Mouse (Mus musculus): ENCODE measurements around the gene Lpp. TPM values are rescaled to one million over a fixed set of nuclear protein-coding genes. Genes with fewer than 3 reads are reported as not detected.
A peak's percentile ranks its signal among the peaks of the same experiment; 100 is the strongest.

Lpp gene
- polyA plus RNA-seq (2015; fragmentation: Nextera tagmentation; extraction: Ambion mirVana), result 11.9 TPM in 2 replicates

DNA sequence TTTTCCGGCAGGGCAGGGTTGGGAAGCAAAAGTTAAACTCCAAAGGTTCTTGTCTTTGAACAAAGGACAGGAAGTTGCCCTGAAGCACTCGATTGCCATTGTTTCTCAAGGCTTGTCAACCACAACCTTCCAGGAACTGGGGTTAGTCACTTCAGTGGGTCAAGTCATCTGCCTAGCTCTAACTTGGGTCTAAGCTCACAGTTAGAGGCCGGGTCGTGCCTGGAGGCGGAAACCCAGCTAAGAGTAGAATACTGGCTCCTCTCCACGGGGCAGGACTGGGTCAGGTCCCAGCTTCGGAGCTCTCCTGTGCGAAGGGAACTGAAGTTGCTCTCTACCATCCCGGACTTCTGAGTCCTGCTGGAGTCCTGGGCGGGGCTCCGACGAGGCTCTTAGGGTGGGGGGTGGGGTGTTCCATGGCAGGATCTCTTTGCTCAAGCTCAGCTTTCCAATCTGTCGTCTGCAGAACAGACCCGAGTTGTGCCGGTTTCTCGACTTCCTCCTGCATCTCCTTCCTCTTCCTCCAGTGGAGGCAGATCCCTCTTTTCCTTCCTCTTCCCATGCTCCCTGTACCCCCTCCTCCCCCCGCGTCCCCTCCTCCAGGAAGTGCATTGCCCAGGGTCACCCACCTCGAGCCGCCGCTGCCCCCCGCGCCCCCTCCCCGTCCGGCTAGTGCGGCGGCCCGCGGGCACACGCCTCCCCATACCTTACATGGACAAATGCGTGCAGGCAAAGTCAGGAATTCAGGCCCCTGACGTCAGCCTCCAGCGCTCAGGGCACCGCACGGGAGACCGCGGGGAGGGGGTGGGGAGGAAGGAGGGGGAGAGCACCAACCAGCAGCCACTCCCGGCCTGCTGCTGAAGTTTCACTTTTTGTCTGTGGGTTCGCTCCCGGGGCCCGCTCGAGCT lies at the start of gene Lpp:
TSS of gene Lpp (plus strand) at position 857 of the 905 bp plus-strand sequence.
- 3% methylated on average over 36 of the region's 42 CpGs for WGBS
- Histone ChIP-seq H3K4me1 (replicated peaks) (peaks cover 24% of the 10 kb centered on the region), H3K4me2 (peak within 1 kb of the TSS; percentile 82), H3K9ac (peak within 1 kb of the TSS; percentile 87), H3K4me3 (peak within 1 kb of the TSS; percentile 86), H3K27ac (peak within 1 kb of the TSS; percentile 83), H3K36me3 (no peaks in the 10 kb centered on the region), H3K9me3 (no peaks in the 10 kb centered on the region), H3K27me3 (no peaks in the 10 kb centered on the region)
- ATAC-seq (ENCODE audit: low FRiP score), result peak; percentile 90

DNA sequence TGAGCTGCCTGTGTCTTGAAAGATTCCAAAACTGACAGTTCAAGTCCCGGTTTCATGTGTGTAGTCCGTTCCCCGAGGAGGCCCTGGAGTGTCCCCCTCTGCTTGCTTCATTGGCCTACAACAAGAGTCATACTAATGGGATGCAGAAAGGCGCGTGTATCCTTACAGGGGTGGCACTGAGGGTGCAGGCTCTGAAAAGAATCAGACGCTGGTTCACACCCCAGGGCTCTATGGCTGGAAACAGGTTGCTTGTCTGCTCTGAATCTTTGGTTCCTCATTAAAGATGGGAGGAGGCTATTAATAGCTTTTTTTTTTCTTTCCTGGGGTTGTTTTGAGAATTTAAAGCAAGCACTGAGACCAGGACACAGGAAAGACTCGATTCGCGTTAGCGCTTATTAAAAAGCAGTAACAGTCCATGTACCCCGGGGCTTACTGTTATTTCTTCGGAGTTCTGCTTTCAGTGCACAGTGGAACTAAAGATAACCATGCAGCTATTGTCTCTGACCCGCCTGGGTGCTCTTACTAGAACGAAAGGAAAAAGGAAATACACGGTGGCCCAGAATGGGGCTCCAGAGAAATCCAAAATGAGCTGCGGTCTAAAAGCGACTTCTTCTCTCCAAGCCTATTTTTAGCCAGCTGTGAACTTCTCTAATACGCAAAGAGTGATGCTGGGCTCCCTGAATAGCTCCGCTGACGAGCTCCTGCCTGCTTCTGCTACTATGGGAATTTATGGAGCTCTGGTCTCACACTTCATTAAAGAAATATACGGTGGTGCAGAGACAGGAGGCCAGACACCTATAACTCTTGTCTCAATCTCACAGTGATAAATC lies 45.5 kb upstream of the Lpp start:
- H3K9ac ChIP-seq, result no peak overlapping the region
- ATAC-seq (ENCODE audit: low FRiP score), result no peak
- H3K27me3 ChIP-seq, result no peaks in the 10 kb centered on the region
- no peaks in the 10 kb centered on the region for H3K36me3 ChIP-seq
- no peaks in the 10 kb centered on the region for H3K9me3 ChIP-seq
- no peak overlapping the region for H3K4me2 ChIP-seq
- H3K4me3 ChIP-seq, result no peak overlapping the region
- no peaks in the 10 kb centered on the region for H3K4me1 ChIP-seq (replicated peaks)
- no peak overlapping the region for H3K27ac ChIP-seq
- WGBS, result 58% methylated on average over 21 of the region's 21 CpGs

DNA sequence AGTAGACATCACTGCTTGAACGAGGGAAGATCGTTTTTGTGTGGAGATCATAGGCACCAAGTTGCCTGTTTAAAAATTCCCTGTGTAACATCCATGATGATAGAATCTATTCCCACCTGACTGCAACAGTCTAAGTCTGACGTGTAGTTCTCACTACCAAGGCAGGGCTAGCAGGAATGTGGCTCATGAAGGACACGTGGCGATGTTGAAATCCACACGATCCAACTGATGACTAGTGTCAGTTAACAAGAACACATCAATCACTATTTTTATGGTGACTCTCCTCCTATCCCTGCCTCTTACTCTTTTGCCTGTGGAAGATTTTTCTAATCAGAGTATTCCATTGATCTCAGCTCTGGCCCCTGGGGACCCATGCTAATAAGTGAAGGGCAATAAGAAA lies 43.0 kb upstream of the Lpp start:
- Histone ChIP-seq H3K36me3 (no peaks in the 10 kb centered on the region), H3K4me3 (no peak overlapping the region), H3K9ac (no peak overlapping the region), H3K4me2 (no peak overlapping the region), H3K9me3 (no peaks in the 10 kb centered on the region), H3K4me1 (replicated peaks) (no peaks in the 10 kb centered on the region), H3K27ac (no peak overlapping the region), H3K27me3 (no peaks in the 10 kb centered on the region)
- 83% methylated on average over 6 of the region's 6 CpGs for WGBS
- no peak for ATAC-seq (ENCODE audit: low FRiP score)

DNA sequence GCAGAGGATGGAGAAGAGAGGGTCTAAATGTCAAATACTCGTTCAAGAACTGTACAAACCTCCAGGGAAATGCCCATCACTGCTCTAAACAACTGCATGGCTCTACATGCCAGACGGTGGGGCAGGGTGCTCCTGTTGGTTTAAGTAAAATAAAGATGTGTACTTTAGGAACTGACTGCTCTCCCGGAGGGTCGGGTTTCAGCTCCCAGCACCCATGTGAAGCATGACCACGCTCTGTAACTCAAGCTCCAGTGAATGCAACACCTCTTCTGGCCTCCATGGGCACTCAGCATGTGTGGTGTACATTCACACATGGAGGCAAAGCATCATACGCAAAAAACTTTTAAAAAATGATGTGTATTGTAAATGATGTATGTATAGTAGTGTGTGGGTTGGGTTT lies 42.6 kb upstream of the Lpp start:
- Histone ChIP-seq H3K9me3 (no peaks in the 10 kb centered on the region), H3K4me1 (replicated peaks) (no peaks in the 10 kb centered on the region), H3K4me3 (no peak overlapping the region), H3K9ac (no peak overlapping the region), H3K27ac (no peak overlapping the region), H3K27me3 (no peaks in the 10 kb centered on the region), H3K4me2 (no peak overlapping the region), H3K36me3 (no peaks in the 10 kb centered on the region)
- no peak for ATAC-seq (ENCODE audit: low FRiP score)
- WGBS, result 78% methylated on average over 6 of the region's 6 CpGs

DNA sequence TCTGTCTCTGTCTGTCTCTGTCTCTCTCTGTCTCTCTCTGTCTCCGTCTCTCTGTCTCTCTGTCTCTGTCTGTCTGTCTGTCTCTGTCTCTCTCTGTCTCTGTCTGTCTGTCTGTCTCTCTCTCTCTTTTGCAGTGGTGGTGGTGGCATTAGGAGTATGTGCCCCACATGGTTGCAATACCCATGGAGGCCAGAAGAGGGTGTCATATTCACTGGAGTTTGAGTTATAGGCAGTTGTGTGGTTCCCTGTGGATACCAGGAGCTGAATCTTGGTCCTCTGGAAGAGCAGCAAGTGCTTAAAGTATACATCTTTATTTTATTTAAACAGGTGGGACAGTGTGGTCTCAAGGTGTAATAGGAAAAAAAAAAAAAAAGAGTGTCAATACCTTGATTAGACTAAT lies 41.5 kb upstream of the Lpp start:
- 100% methylated on average over 1 of the region's 1 CpGs for WGBS
- H3K9ac ChIP-seq, result no peak overlapping the region
- no peak overlapping the region for H3K4me2 ChIP-seq
- ATAC-seq (ENCODE audit: low FRiP score), result no peak
- H3K27ac ChIP-seq, result no peak overlapping the region
- no peaks in the 10 kb centered on the region for H3K27me3 ChIP-seq
- no peak overlapping the region for H3K4me3 ChIP-seq
- no peaks in the 10 kb centered on the region for H3K36me3 ChIP-seq
- H3K4me1 ChIP-seq (replicated peaks), result no peaks in the 10 kb centered on the region
- H3K9me3 ChIP-seq, result no peaks in the 10 kb centered on the region

DNA sequence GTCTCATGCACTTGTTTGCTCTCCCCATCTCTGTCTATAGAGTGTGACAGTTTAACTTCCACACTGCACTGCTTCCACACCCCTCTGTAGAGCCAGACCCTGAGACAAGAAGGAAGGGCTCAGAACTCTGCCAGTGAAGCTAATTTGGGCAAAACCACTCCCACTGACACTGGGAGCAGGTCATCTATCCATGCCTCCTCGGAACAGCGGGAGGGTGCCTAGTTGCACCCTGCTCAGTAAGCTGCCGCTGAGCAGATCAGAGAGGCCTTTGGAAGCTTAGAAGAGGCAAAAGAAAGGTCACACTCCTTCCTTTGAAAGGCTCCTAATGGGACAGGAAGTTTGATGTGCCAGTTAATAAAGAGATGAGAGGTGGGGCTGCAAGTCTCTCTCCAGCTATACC lies 39.5 kb upstream of the Lpp start:
- no peaks in the 10 kb centered on the region for H3K36me3 ChIP-seq
- no peak overlapping the region for H3K4me3 ChIP-seq
- no peak overlapping the region for H3K4me2 ChIP-seq
- 15% methylated on average over 3 of the region's 3 CpGs for WGBS
- H3K9me3 ChIP-seq, result no peaks in the 10 kb centered on the region
- no peaks in the 10 kb centered on the region for H3K27me3 ChIP-seq
- ATAC-seq (ENCODE audit: low FRiP score), result no peak
- no peak overlapping the region for H3K9ac ChIP-seq
- no peak overlapping the region for H3K27ac ChIP-seq
- H3K4me1 ChIP-seq (replicated peaks), result no peaks in the 10 kb centered on the region

DNA sequence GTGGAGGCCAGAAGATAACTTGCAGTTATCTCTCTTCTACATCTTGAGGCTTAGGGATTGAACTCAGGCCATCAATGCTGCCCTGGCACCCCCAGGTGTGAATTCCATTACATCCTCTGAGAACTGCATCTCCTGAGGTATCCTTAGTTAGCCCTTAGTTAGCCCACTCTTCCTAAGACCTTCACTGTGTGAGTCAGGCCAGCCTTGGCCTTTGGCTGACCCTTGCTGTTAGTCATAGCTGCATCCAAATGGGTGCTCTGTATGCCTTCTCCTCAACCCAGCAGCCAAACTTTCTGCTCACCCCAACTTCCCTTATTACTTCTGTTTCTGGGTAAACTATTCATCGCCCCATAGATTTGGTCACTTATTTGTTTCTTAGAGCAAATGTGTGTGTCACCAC lies 31.6 kb upstream of the Lpp start:
- no peak overlapping the region for H3K4me3 ChIP-seq
- H3K4me1 ChIP-seq (replicated peaks), result no peaks in the 10 kb centered on the region
- 0 out of 2 replicates have a peak, but pooled peaks cover 5% of the 10 kb centered on the region for H3K27me3 ChIP-seq
- no peak overlapping the region for H3K27ac ChIP-seq
- no peak overlapping the region for H3K4me2 ChIP-seq
- WGBS, result 92% methylated on average over 1 of the region's 1 CpGs
- ATAC-seq (ENCODE audit: low FRiP score), result no peak
- no peak overlapping the region for H3K9ac ChIP-seq
- H3K9me3 ChIP-seq, result no peaks in the 10 kb centered on the region
- H3K36me3 ChIP-seq, result no peaks in the 10 kb centered on the region

DNA sequence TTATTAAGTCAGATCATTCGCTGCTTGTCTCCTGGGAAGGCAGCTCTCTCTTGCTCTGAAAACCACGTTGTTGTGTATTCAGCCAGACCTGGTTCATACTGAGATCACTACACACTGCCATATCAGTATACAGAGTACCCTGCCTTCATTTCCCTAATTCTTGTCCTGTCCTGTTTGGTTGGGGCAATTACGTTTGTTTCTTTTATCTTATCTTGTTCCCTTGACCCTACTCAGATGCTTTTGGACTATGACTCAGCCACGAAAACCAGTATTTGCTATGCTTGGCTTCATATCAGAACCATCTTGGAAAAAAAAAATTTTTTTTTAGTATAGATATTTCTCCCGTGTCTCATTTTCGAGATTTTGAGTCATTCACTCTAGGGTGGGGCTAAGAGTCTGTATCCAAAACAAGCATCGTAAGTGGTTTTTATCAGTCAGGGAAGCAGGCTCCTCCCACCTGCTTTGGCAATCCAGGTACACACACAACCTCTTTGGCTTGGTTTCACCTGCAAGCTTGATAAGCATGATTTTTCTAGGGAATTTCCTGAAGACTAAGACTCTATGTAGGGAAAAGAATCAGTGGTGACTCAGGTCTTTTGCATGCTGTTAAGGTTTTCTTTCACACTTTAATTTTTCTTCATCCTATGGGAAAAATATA lies 29.1 kb upstream of the Lpp start:
- Histone ChIP-seq H3K9ac (no peak overlapping the region), H3K27me3 (0 out of 2 replicates have a peak, but pooled peaks cover 16% of the 10 kb centered on the region), H3K27ac (no peak overlapping the region), H3K36me3 (no peaks in the 10 kb centered on the region), H3K9me3 (no peaks in the 10 kb centered on the region), H3K4me3 (no peak overlapping the region), H3K4me2 (no peak overlapping the region), H3K4me1 (replicated peaks) (no peaks in the 10 kb centered on the region)
- 87% methylated on average over 7 of the region's 7 CpGs for WGBS
- ATAC-seq (ENCODE audit: low FRiP score), result no peak

DNA sequence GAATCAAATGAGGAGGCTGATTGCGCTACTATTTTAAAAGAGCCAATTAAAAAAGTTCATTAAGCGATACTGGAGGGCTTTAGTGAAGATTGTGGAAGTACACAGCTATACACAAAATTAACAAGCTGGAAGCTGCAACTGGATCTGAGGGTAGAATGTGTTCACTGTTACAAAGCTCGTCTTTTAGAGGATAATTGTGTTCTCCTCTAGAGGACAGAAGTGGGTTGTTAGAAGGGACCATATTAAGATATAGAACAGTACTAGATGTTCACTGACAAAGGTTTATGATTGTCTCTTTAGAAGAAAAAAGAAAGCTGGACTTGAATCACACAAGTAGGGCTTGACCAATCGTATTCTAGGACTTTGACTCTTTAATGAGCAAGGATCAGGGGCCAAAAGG lies 27.4 kb upstream of the Lpp start:
- no peaks in the 10 kb centered on the region for H3K9me3 ChIP-seq
- H3K4me2 ChIP-seq, result no peak overlapping the region
- 64% methylated on average over 4 of the region's 4 CpGs for WGBS
- ATAC-seq (ENCODE audit: low FRiP score), result no peak
- 0 out of 2 replicates have a peak, but pooled peaks cover 16% of the 10 kb centered on the region for H3K27me3 ChIP-seq
- no peak overlapping the region for H3K4me3 ChIP-seq
- H3K27ac ChIP-seq, result no peak overlapping the region
- no peaks in the 10 kb centered on the region for H3K4me1 ChIP-seq (replicated peaks)
- H3K9ac ChIP-seq, result no peak overlapping the region
- no peaks in the 10 kb centered on the region for H3K36me3 ChIP-seq

DNA sequence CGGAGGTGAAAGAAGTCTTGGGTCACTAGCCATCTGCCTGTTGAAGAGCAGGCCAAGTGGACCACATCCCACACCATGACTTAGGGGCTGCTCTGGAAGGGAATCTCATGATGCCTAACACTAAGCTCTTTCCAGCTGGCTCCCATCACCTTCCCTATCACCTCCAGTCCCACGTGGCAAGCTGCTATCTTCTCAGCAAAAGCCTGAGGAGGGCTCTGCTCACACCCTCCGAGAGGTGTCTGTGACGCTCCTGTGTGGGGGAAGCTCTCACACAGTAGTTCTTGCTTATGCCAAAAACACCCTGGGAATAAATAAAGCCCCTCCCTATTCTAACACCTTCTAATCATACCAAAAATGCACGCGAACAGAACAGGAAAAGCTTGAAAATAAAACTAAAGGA lies 26.2 kb upstream of the Lpp start:
- 0 out of 2 replicates have a peak, but pooled peaks cover 16% of the 10 kb centered on the region for H3K27me3 ChIP-seq
- H3K4me3 ChIP-seq, result no peak overlapping the region
- H3K36me3 ChIP-seq, result no peaks in the 10 kb centered on the region
- no peak overlapping the region for H3K9ac ChIP-seq
- no peaks in the 10 kb centered on the region for H3K9me3 ChIP-seq
- H3K4me2 ChIP-seq, result no peak overlapping the region
- no peak for ATAC-seq (ENCODE audit: low FRiP score)
- H3K4me1 ChIP-seq (replicated peaks), result no peaks in the 10 kb centered on the region
- H3K27ac ChIP-seq, result no peak overlapping the region
- WGBS, result 72% methylated on average over 6 of the region's 6 CpGs

DNA sequence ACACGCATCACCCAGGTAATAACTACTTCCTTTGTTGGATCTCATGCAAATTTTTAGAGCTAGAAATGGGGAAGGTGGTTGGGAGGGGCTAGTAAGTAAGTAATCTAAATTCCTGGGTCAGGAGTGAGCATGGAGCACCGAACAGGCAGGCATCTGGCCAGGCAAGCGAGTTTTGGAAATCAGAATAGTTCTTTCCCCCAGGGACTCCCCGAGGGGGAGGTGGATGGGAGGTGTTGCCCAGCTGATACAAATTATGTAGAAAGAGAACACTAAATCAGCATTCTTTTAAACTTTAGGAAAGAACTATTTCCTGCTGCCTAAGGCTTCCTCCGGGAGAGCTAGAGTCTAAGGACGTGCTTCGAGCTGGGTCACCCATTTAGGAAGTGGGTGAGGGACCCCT lies 25.8 kb upstream of the Lpp start:
- no peaks in the 10 kb centered on the region for H3K36me3 ChIP-seq
- H3K27ac ChIP-seq, result no peak overlapping the region
- 72% methylated on average over 7 of the region's 7 CpGs for WGBS

DNA sequence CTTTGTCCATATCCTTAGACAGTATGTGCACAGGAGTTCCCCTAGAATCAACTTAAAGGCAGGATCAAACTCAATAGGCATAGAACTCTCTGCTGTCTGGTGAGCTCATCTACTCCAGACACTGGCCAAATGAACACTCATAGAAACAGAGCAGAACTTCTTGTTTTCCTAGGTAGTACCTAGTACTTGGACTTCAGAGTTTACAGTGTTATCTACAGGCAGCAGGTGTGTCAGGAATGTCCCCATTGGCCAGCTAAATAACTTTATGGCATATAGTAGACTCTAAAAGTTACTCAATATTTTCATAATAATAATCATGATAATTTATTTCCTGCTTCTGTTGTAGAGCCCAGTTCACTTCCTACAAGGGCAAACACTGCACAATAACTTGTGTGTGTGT lies 16.8 kb upstream of the Lpp start:
- H3K27ac ChIP-seq, result no peak overlapping the region
- no peak for ATAC-seq (ENCODE audit: low FRiP score)
- H3K27me3 ChIP-seq, result no peaks in the 10 kb centered on the region
- no peaks in the 10 kb centered on the region for H3K4me1 ChIP-seq (replicated peaks)
- H3K36me3 ChIP-seq, result no peaks in the 10 kb centered on the region
- H3K4me3 ChIP-seq, result no peak overlapping the region
- no peak overlapping the region for H3K4me2 ChIP-seq
- no peaks in the 10 kb centered on the region for H3K9me3 ChIP-seq
- no peak overlapping the region for H3K9ac ChIP-seq

More for the DNA sequence above, 25.8 kb upstream of the Lpp start:
- Histone ChIP-seq H3K4me2 (no peak overlapping the region), H3K4me1 (replicated peaks) (no peaks in the 10 kb centered on the region), H3K27me3 (0 out of 2 replicates have a peak, but pooled peaks cover 16% of the 10 kb centered on the region), H3K9ac (no peak overlapping the region), H3K4me3 (no peak overlapping the region), H3K9me3 (no peaks in the 10 kb centered on the region)
- ATAC-seq (ENCODE audit: low FRiP score), result no peak
